Mouse (Mus musculus): ENCODE data around the gene Serpinb6e. TPM values are rescaled to one million over a fixed set of nuclear protein-coding genes. Genes with fewer than 3 reads are reported as not detected.

Gene Serpinb6e
- polyA plus RNA-seq (2012; rRNA removed): not detected in 2 replicates

DNA sequence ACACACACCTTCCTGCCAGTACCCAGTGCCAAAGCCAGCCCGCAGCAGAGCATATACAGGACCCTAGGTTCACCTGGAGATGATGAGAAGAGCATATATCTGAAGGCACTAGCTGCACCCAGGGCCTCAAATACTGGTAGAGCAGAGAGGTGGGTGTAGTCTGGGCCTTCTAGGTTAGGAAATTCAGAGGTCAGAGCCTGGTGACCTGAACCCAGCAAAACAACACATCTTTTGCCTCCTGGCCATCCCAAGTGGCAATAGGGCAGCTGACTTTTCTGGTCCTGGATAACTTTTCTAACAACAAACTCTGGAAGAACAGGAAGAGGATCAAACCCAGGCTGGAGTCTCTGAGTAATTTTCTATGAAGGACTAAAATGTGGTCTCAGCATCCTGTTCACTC lies at the start of gene Serpinb6e:
Serpinb6e (minus strand) TSS at position 101 of the 400 bp plus-strand sequence.
- Histone ChIP-seq H3K4me1 (ENCODE audit: control insufficient read depth, insufficient read depth, low read length) (no peaks in the 10 kb centered on the region), H3K4me3 (ENCODE audit: insufficient read depth, low read length) (no peak within 1 kb of the TSS), H3K27ac (ENCODE audit: insufficient read depth, low read length) (no peak within 1 kb of the TSS)
- TF ChIP-seq CTCF (IDR thresholded peaks at IDR 0.05; ENCODE audit: extremely low read depth, insufficient read depth, low read length): no peak
- TF ChIP-seq POLR2A (IDR thresholded peaks at IDR 0.05; ENCODE audit: extremely low read depth, insufficient read depth, low read length): no peak

DNA sequence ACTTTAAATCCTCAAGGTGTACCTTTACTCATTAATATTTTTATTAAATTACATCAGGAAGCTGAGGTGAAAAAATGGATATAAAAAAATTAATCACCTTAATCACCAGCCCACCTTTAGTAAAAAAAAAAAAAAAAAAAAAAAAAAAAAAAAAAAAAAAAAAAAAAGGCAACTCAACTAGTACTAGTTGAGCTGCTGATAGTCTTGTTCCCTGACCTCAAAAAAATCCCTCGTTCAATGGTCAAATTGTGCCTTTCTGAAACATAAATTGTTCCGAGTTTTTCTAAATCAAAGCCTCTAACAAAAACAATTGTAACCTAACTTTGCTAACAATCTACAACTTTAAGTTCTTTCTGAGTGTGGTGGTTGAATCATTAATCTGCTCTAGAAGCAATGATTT lies 12.5 kb downstream of the Serpinb6e start:
- H3K4me3 ChIP-seq (ENCODE audit: insufficient read depth, low read length): no peak overlapping the region
- no peak for TF ChIP-seq CTCF (IDR thresholded peaks at IDR 0.05; ENCODE audit: extremely low read depth, insufficient read depth, low read length)
- no peak for TF ChIP-seq POLR2A (IDR thresholded peaks at IDR 0.05; ENCODE audit: extremely low read depth, insufficient read depth, low read length)
- H3K4me1 ChIP-seq (ENCODE audit: control insufficient read depth, insufficient read depth, low read length): no peaks in the 10 kb centered on the region
- no peak overlapping the region for H3K27ac ChIP-seq (ENCODE audit: insufficient read depth, low read length)

DNA sequence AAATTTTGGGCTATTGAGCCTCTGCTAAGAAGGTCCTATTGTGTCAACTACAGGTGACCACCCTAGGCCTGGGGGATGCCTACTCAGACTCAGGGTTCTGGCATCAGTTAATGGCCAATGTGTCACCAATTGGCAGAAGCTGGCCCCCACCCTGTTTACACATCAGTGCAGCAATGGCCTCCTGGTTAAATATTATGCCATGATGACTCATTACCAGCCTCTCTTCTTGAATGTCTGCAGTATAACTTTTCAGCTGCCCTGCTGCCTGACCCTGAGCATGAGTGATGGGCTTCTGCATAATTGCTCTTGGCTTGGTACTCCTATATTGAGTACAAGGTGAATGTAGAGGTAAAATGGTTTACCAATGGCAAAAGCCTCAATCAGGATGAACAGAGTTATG lies 19.8 kb downstream of the Serpinb6e start:
- TF ChIP-seq POLR2A (IDR thresholded peaks at IDR 0.05; ENCODE audit: extremely low read depth, insufficient read depth, low read length) (no peak), CTCF (IDR thresholded peaks at IDR 0.05; ENCODE audit: extremely low read depth, insufficient read depth, low read length) (no peak)
- H3K27ac ChIP-seq (ENCODE audit: insufficient read depth, low read length): no peak overlapping the region
- no peaks in the 10 kb centered on the region for H3K4me1 ChIP-seq (ENCODE audit: control insufficient read depth, insufficient read depth, low read length)
- no peak overlapping the region for H3K4me3 ChIP-seq (ENCODE audit: insufficient read depth, low read length)

DNA sequence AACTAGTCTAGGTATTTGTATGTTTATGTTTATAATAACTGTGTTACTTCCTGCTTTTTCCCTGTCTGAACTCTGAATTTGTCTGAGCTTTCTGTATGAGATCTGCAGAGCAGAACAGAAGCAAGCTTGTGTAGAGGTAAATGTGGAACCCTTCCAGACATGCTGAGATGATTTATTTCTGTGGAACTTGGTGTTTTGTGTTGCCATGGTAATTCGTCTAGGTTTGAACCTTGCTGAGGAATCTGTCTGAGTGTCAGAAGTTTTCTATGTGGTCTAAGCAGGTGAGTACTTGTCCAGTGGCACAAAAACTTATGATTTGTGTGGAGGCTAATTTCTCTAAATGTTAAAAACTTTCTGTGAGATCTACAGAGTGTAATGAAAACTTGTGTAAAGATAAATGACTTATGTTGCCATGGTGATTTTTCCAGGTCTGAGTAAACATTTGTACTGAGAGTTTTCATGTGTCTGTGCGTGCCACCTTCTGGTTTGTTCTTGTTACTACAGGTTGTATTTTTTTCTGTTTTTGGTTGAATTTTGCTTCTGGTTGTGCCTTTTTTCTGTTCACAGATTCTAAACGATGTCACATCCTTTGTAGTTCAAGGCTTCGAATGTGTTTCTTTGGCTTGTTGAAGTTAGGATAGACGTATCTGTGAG lies 21.6 kb downstream of the Serpinb6e start:
- Histone ChIP-seq H3K27ac (ENCODE audit: insufficient read depth, low read length) (no peak overlapping the region), H3K4me1 (ENCODE audit: control insufficient read depth, insufficient read depth, low read length) (no peaks in the 10 kb centered on the region), H3K4me3 (ENCODE audit: insufficient read depth, low read length) (no peak overlapping the region)
- TF ChIP-seq POLR2A (IDR thresholded peaks at IDR 0.05; ENCODE audit: extremely low read depth, insufficient read depth, low read length): no peak
- no peak for TF ChIP-seq CTCF (IDR thresholded peaks at IDR 0.05; ENCODE audit: extremely low read depth, insufficient read depth, low read length)

Other genes starting within 250 kb of the Serpinb6e start
- not detected in 2 replicates for gene Serpinb6d, start 182.0 kb downstream of the Serpinb6e start, polyA plus RNA-seq (2012; rRNA removed)
- gene Serpinb6c, start 62.3 kb upstream of the Serpinb6e start, polyA plus RNA-seq (2012; rRNA removed): 0.28 and 0.44 TPM in 2 replicates
- 8.2 and 8.8 TPM in 2 replicates for gene Nqo2, start 121.3 kb upstream of the Serpinb6e start, polyA plus RNA-seq (2012; rRNA removed)
- 2.8 and 3.2 TPM in 2 replicates for gene Ripk1, start 159.0 kb upstream of the Serpinb6e start, polyA plus RNA-seq (2012; rRNA removed)
- gene Serpinb6a, start 159.4 kb upstream of the Serpinb6e start, polyA plus RNA-seq (2012; rRNA removed): 47.0 and 50.5 TPM in 2 replicates
- gene Bphl, start 194.2 kb upstream of the Serpinb6e start, polyA plus RNA-seq (2012; rRNA removed): 51.4 and 54.0 TPM in 2 replicates
- gene Tubb2a, start 234.6 kb upstream of the Serpinb6e start, polyA plus RNA-seq (2012; rRNA removed): 1,313 and 1,351 TPM in 2 replicates